Mouse (Mus musculus): ENCODE measurements around the gene Gm45716.

Gm45716 gene

GRCm38 (mm10) chr11:90187441-90187840 is at the start of gene Gm45716:
Gene Gm45716, plus strand, starts transcription at chr11:90187683.
- DNase-seq (ENCODE audit: low spot score): no peak

GRCm38 (mm10) chr11:90142393-90142792 is 45.1 kb upstream of the Gm45716 start:
- peak; percentile 45 for DNase-seq (ENCODE audit: low spot score)

GRCm38 (mm10) chr11:90142936-90143335 is 44.5 kb upstream of the Gm45716 start:
- peak; percentile 11 for DNase-seq (ENCODE audit: low spot score)

- no peak for DNase-seq (ENCODE audit: low spot score)
Observed at GRCm38 (mm10) chr11:90146086-90146860, 41.2 kb upstream of the Gm45716 start.

- DNase-seq (ENCODE audit: low spot score): no peak
Observed at GRCm38 (mm10) chr11:90155066-90155465, 32.4 kb upstream of the Gm45716 start.

- DNase-seq (ENCODE audit: low spot score): no peak
Observed at GRCm38 (mm10) chr11:90155466-90155865, 32.0 kb upstream of the Gm45716 start.

- peak; percentile 19 for DNase-seq (ENCODE audit: low spot score)
Observed at GRCm38 (mm10) chr11:90167771-90168170, 19.7 kb upstream of the Gm45716 start.

GRCm38 (mm10) chr11:90168338-90169065 is 19.0 kb upstream of the Gm45716 start:
- no peak for DNase-seq (ENCODE audit: low spot score)

GRCm38 (mm10) chr11:90169200-90170013 is 18.1 kb upstream of the Gm45716 start:
- no peak for DNase-seq (ENCODE audit: low spot score)

- no peak for DNase-seq (ENCODE audit: low spot score)
Observed at GRCm38 (mm10) chr11:90170014-90170320, 17.5 kb upstream of the Gm45716 start.

- DNase-seq (ENCODE audit: low spot score): no peak
Observed at GRCm38 (mm10) chr11:90172331-90172730, 15.2 kb upstream of the Gm45716 start.

- no peak for DNase-seq (ENCODE audit: low spot score)
Observed at GRCm38 (mm10) chr11:90175634-90176300, 11.7 kb upstream of the Gm45716 start.

- DNase-seq (ENCODE audit: low spot score): no peak
Observed at GRCm38 (mm10) chr11:90177389-90177788, 10.1 kb upstream of the Gm45716 start.

- no peak for DNase-seq (ENCODE audit: low spot score)
Observed at GRCm38 (mm10) chr11:90183361-90183760, 4.1 kb upstream of the Gm45716 start.

- DNase-seq (ENCODE audit: low spot score): no peak
Observed at GRCm38 (mm10) chr11:90184756-90185155, 2.7 kb upstream of the Gm45716 start.

GRCm38 (mm10) chr11:90190156-90190555 is 2.7 kb downstream of the Gm45716 start:
- no peak for DNase-seq (ENCODE audit: low spot score)

- no peak for DNase-seq (ENCODE audit: low spot score)
Observed at GRCm38 (mm10) chr11:90194946-90195345, 7.5 kb downstream of the Gm45716 start.

- DNase-seq (ENCODE audit: low spot score): no peak
Observed at GRCm38 (mm10) chr11:90195756-90196520, 8.5 kb downstream of the Gm45716 start.

GRCm38 (mm10) chr11:90196521-90197215 is 9.2 kb downstream of the Gm45716 start:
- DNase-seq (ENCODE audit: low spot score): no peak

GRCm38 (mm10) chr11:90198048-90198447 is 10.6 kb downstream of the Gm45716 start:
- no peak for DNase-seq (ENCODE audit: low spot score)

GRCm38 (mm10) chr11:90200826-90201225 is 13.3 kb downstream of the Gm45716 start:
- no peak for DNase-seq (ENCODE audit: low spot score)

Measured in testis, postnatal 14 days (tissue).